Mouse (Mus musculus): ENCODE measurements around the gene Olfr679.

DNA sequence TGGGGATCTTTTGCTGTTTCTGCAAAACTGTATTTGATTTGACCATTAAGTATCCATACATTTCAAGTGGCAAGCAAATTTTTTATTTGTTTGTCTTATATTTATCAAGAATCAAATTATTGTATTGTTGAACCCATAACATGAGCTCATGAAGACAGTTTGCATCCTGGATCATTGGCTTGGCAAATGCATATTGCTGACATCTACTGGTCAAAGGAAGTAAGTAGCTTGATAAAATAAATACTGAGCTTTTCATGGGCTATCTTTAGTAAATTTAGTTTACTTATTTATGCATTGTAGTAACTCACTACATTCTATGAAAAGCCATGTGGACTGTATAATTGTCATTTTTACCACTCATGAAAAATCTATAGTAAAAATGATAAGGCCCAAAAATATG is 22.1 kb upstream of the Olfr679 start:
- no peak for TF ChIP-seq POLR2A (IDR thresholded peaks at IDR 0.05; ENCODE audit: low read depth, low read length)
- TF ChIP-seq CTCF (IDR thresholded peaks at IDR 0.05; ENCODE audit: extremely low read depth, insufficient read length, insufficient replicate concordance, low read depth, low read length) = no peak

All from small intestine, adult 2 months (tissue).